Mouse (Mus musculus) layer of hippocampus, postnatal 25 days (tissue): ENCODE data around the gene Ube2o. TPM values are rescaled to one million over a fixed set of nuclear protein-coding genes. Genes with fewer than 3 reads are reported as not detected.
A peak's percentile ranks its signal among the peaks of the same experiment; 100 is the strongest.

Experiments used
- DNase-seq, 2 experiments: peaks; one replicate each; pipeline ENCODE4 v3.0.0; 2022; ENCODE audit warnings: mixed read lengths in 2 of 2, low spot score in 1 of 2; ENCODE audit errors: extremely low spot score in 1 of 2
- total RNA-seq, 2 experiments: library from RNA; stranded (reverse); gene quantifications; 2 replicates each; pipeline ENCODE4 v1.2.3; 2021

Ube2o gene
- total RNA-seq, 2 experiments from 2014 or later: 97.0 to 97.1 TPM

GRCm38 (mm10) chr11:116548780-116549179 is 32.5 kb downstream of the Ube2o start:
- DNase-seq: no peak

- no peak for DNase-seq
Measured at GRCm38 (mm10) chr11:116547296-116548060, 33.8 kb downstream of the Ube2o start.

- DNase-seq: peak in 1 of 2 experiments; percentile 48
Measured at GRCm38 (mm10) chr11:116543110-116543509, 38.1 kb downstream of the Ube2o start.

DNA sequence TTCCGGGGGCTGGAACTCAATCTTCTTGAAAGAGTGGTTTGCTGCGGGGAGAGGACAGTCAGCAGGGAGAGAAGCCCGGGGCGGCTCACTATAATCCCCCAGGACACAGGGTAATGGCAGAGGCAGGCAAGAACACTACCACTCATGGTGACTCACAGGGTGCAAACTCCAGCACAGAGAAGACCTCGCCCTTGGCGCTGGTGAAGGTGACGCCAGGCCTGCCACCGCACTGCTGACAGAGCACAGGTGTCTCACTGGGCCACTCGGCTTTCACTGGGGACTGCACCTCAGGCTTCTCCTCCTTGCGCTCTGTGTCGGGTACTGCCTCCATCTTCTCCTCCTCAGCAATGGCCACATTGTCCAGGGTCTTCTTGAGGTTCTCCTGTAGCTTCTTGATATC is 40.1 kb downstream of the Ube2o start:
- DNase-seq: no peak

DNA sequence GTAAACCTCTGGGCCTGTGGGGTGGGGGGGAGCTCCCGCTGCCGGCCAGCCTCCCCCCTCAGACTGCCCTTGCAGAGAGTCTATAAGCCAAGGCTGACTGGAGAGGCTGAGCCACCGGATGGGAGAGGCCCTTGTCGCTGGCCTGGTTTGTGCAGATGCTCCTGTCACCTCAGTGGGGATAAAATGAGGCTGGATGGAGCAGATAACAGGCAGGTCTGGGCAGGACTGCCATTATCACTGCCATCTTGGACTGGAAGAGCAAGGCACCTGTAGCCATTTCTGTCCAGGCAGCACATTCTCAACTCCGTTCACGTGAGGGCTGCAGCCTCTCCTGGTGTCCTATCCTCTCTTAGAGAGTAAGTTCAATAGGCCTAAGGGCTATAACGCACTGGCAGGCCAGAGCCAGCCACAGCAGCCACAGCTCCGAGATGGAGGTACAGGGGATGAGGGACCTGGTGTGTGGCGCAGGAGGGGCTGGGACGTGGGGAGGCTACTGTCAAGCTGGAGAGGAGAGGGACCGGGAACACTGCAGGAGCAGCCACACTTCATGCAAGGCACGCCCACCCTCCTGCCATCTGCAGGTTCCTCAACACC is 43.0 kb downstream of the Ube2o start:
- DNase-seq: no peak

DNA sequence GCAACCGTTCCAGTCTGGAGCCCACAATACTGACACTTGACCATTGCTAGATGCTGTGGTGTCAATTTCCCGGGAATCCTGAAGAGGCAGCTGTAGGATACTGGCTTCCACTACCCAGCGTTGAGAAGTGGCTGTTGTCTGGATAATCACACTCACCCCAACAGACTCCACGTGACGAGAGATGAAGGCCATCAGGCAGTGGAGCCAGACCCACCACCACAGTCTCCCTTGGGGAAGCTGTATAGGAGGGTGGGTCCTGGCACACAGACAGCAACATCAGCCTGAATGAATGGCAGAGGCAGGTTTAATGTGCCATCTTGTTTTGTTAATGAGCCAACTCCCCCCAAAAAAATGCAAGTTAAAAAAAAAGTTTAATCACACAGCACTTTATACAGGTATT is 43.9 kb downstream of the Ube2o start:
- no peak for DNase-seq

DNA sequence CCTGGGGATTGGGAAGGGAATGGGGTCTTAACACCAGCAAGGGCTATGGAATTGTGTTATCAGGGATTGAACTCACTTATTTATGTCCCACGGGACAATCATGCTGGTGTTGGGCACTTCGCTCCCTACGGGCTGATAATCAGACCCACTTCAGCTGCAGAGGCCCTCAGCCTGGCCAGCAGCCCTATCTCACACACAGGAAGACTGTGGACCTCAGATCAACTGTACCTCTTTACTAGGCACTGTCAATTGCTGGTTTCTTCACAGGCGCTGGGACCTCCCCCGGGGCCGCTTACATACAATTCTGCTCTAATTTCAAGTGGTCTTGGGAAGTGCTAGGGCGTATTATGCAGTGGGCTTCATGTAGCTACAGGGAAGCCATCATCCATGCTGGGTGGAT is 44.6 kb downstream of the Ube2o start:
- no peak for DNase-seq

DNA sequence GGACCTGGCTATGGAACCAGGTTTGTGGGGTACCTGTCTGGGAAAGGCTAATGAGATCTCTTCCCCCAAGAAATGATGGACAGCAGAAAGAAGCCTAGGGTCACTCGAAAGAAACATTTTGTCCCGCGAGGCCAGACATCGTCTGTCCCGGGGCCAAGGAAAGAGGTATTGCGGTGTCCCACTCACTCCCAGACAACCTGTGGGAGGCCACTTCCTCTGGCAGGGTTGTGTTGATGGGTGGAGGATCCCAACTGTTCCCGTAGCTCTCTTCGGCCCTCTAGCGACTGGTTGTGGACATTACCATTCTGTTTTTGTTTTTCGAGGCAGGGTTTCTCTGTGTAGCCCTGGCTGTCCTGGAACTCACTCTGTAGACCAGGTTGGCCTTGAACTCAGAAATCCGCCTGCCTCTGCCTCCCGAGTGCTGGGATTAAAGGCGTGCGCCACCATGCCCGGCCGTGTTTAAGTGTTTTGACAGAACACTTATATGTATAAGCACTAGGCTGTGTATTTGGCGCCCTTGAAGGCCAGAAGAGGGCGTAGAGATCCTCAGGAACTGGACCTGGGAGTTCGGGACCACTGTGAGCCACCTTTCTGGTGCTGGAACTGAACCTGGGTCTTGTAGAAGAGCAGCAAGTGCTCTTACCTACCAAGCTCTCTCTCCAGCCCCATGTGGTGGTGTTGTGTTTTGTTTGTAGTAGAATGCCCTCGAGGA is 46.9 kb downstream of the Ube2o start:
- DNase-seq: peak in 1 of 2 experiments; percentile 63

DNA sequence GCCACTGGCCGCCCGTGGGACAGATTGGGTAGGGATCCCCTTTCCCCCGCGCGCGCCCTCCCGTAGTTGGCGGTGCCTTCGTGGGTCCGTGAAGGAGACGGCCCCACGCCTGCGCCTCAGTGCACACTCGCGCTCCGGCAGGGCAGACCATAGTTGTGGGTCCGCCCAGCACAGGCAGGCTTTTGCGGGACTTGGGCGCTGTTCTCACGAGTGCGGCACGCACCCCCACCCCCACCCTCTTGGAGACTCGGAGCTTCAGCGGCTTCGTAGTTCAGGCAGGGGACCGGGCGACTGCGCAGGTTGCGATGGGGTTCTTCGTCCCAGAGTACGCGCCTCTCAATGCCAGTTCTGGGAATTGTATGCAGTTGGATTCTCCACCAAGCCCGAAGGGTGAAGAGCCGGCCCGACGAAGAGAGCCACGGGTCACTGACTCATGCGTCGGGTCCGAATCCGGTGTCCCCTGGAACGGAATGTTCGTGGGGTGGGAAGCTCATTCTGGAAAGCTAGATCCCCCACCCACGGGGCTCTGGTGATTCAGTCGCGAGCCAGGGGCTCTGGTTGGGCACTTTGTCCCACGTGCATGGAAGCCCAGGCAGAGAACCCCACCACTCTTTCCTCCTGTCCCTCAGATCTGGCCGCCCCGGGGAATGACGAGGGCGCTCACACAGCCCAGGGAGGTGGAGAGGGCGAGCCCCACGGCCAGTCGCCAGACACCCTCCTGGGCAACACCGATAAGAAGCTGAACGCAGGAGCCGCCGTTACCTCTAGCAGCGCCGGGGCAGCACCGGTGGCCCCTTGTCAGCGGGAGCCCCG is 47.7 kb downstream of the Ube2o start:
- no peak for DNase-seq

DNA sequence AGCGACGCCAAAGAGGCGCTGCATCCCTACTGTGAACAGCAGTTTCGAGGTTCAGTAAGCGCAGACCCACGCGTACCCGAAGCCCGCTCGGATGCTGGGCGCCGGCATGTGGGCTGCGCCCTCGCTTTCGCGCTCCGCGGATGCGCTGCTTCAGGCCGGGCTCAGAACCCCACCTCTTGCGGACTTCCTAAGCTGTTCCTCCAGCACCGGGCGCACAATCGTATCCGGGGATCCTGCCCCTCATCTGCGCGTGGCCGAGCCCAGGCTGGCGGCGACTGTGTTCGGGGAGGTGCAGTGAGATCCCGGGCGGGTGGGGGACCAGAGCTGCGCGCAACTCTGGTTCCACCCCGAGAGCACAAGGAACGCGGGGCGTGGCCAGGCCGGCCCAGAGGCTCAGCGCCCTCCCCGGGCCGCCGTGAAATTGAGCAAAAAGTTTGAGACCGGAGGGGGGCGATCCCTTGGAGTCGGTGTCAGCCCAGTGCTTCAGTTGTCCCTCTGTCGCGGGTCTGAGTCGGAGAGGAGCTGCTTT is 48.4 kb downstream of the Ube2o start:
- no peak for DNase-seq

- no peak for DNase-seq
Measured at GRCm38 (mm10) chr11:116532262-116532809, 48.9 kb downstream of the Ube2o start.

GRCm38 (mm10) chr11:116531371-116532191 is 49.7 kb downstream of the Ube2o start:
- DNase-seq: no peak

DNA sequence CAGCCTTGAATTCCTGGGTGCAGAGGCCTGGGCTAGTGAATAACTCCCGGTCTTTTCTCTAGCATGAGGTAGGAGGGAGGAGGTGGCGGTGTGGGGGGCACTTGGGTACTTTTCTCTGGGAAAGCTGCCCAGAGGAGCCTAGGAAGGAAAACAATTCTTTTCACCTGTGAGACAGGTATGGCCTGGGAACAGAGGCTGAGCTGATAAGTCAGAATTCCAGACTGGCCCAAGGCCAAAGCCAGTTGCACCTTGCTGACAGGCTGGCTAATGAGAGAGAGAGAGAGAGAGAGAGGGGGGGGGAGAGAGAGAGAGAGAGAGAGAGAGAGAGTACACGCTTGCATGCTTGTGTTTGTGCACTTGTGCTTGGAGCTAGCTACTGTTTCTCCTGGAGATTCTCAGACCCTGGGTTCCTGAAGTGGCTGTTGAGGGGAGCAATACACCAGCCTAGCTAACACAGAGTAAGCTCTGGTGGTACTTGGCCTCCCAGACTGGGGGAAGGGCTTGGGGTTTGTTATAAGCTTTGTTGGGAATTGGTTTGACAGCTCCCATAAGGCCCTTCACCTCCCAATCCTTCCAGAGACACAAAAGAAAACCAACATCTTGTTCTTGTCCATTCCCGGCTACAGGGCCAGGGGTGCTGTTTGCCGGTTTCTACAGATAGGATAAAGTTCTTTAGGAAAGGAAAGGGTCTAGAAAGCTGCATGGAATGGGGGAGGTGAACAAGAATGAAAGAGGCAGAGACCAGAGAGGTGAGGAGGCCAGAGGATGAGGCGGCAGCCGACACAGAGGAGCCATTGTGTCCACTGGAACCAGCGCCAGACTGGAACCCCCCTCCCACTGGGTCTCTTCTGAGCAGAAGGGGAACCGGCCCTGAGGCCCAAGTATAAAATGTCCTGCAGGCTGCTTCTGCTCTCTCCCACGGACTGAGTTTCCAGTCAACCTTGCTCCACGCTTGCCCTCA is 50.8 kb downstream of the Ube2o start, which contains the start of gene Sphk1:
TSS of gene Sphk1 (plus strand) at position 739 of the 961 bp plus-strand sequence.
- DNase-seq: no peak

GRCm38 (mm10) chr11:116528636-116529320 is 52.5 kb downstream of the Ube2o start:
- DNase-seq: no peak

GRCm38 (mm10) chr11:116523699-116524189 is 57.5 kb downstream of the Ube2o start:
- no peak for DNase-seq

DNA sequence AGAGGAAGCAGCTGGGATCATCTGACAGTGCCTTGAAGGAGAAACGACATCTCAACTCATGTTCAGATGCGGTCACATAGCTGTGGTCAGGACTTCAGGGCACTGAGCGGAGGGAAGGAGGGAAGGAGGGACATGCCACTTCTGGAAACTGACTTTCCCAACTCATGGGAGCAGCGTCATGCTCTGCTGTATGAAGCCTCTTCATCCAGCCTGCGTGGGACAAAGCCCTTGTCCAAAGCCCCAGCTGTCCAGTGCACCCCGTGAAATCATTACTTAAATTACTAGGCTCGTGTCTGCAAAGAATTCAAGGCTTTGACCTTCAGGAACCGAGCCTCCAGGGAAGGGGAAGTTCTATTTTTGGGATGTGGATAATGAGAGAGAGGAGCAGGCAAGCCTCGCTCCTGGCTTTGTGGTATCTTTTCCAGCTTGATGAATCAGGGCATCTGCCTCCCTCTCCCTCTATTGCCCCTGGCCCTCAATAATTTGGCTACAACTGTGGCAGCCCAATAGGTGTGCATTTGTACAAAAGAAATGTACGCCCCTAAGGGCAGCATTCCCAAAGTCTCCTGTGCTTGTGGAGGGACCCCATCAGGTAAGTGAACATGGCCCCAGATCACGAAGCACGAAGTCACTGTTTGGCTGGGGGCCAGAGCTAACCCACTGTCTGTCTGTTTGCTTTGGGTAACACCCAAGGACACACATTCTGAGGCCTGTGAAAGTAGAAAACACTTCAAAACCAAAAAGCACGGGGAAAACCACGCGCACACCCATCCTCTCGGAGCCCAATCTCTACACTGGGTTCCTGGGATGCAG is 58.2 kb downstream of the Ube2o start:
- no peak for DNase-seq
